Comparison of ENCODE assay signal across 19 mouse cellular contexts in genomic region chr4:23077603-23078002, GRCm38 (mm10).
DNase-seq lines count a peak whose midpoint lies in the region; TF ChIP-seq lines count a peak whose summit lies in the region.
"Had no signal": no experiment of that assay in that cellular context is flagged by ENCODE, and none has a peak within 500 bp of the region (broad histone marks: within the 10 kb centered on the region; RNA-seq: fewer than 3 reads in every experiment).

No protein-coding gene starts in this region.

- DNase-seq in A20 (ENCODE audit: low read depth, low spot score) (peak; percentile 81), CH12.LX (ENCODE audit: extremely low read depth) (peak; percentile 58)
- DNase-seq in cerebellum, adult 11 months, result no peak
- no peak for DNase-seq in adrenal gland, adult 18-20 months (ENCODE audit: low spot score in 2 of 2)
- DNase-seq: adrenal gland, adult 2 months; adrenal gland, adult 8-10 months; adrenal gland, postnatal 10 days; adrenal gland, postnatal 14 days; adrenal gland, postnatal 25 days; adrenal gland, postnatal 36 days; B cell, adult 2 months; cerebellum, adult 11-12 months; cerebellum, adult 18-20 months; cerebellum, adult 2 months; cerebellum, adult 8-10 months; cerebellum, adult 9-10 months; cerebellum, adult 9-11 months had no signal

- peak; percentile 71 for TF ChIP-seq EP300 in CH12.LX (IDR thresholded peaks at IDR 0.05; ENCODE audit: low read length)

- H3K4me1 ChIP-seq in CH12.LX (ENCODE audit: control insufficient read depth in 1 of 2, insufficient read depth in 2 of 2), result peaks cover 0 to 24% of the 10 kb centered on the region in 2 experiments; a peak in 2 of 4 replicates

- no peak overlapping the region for H3K9ac ChIP-seq in CH12.LX (ENCODE audit: insufficient read depth, low read depth)

- no peak overlapping the region for H3K4me3 ChIP-seq in CH12.LX (replicated peaks in 1 of 3; ENCODE audit: low read depth in 2 of 3, low read length in 2 of 3, poor library complexity in 1 of 3)

- dilution Hi-C loops in CH12.LX (cut with MboI; ENCODE audit: extremely low pct_ligation_motif_present, extremely low pct_unique_long_range_greater_than_20kb, low sequenced_read_pairs), result no loop called here

- no peak for TF ChIP-seq POLR2A in CH12.LX (IDR thresholded peaks at IDR 0.05; ENCODE audit: low read depth, low read length)

- no peak overlapping the region for H3K27ac ChIP-seq in CH12.LX (ENCODE audit: insufficient read depth, low read depth)

- no peaks in the 10 kb centered on the region for H3K79me2 ChIP-seq in CH12.LX (replicated peaks; ENCODE audit: control insufficient read depth, extremely low read depth, insufficient read depth, poor library complexity, severe bottlenecking)

- H3K36me3 ChIP-seq in CH12.LX (replicated peaks in 1 of 2; ENCODE audit: control insufficient read depth in 1 of 2, insufficient read depth in 1 of 2, low read length in 1 of 2), result no peaks in the 10 kb centered on the region
- H3K36me3 ChIP-seq: G1E had no signal

- no peak for TF ChIP-seq RAD21 in CH12.LX (IDR thresholded peaks at IDR 0.05; ENCODE audit: low read depth, low read length)

- TF ChIP-seq CTCF in CH12.LX (conservative IDR thresholded peaks at IDR 0.05 in 1 of 2, IDR thresholded peaks at IDR 0.05 in 1 of 2; ENCODE audit: low read depth in 2 of 2, low read length in 2 of 2), result no peak

- in situ Hi-C loops in CH12.LX (cut with MboI; ENCODE audit: low pct_ligation_motif_present, low pct_unique_long_range_greater_than_20kb, low sequenced_read_pairs), result no loop called here

- no peaks in the 10 kb centered on the region for H3K27me3 ChIP-seq in CH12.LX (replicated peaks)
- H3K27me3 ChIP-seq: Patski had no signal

- no peaks in the 10 kb centered on the region for H3K9me3 ChIP-seq in CH12.LX (replicated peaks; ENCODE audit: low read length)
- H3K9me3 ChIP-seq: G1E had no signal

- H3K4me2 ChIP-seq in CH12.LX (ENCODE audit: insufficient read depth, low read depth, poor library complexity, severe bottlenecking), result no peak overlapping the region

TF ChIP-seq in CH12.LX, 34 proteins besides CTCF, POLR2A, EP300 and RAD21:
- 0 out of 2 replicates have a peak, but pooled peaks have one; percentile 20 for TF ChIP-seq MEF2A (IDR thresholded peaks at IDR 0.05; ENCODE audit: borderline replicate concordance, low read depth, low read length)
- no peak for TF ChIP-seq HCFC1 (IDR thresholded peaks at IDR 0.05; ENCODE audit: low read depth, low read length)
- peak; percentile 36 for TF ChIP-seq BHLHE40 (IDR thresholded peaks at IDR 0.05; ENCODE audit: low read depth, low read length)
- TF ChIP-seq ETS1 (conservative IDR thresholded peaks at IDR 0.05; ENCODE audit: low read depth, low read length), result peak; percentile 65
- TF ChIP-seq MAZ (IDR thresholded peaks at IDR 0.05; ENCODE audit: low read depth, low read length), result no peak
- TF ChIP-seq MYC (IDR thresholded peaks at IDR 0.05; ENCODE audit: low read depth, low read length), result no peak
- no peak for TF ChIP-seq MAX (IDR thresholded peaks at IDR 0.05; ENCODE audit: low read length)
- no peak for TF ChIP-seq CHD1 (IDR thresholded peaks at IDR 0.05; ENCODE audit: low read depth, low read length)
- no peak for TF ChIP-seq CHD2 (IDR thresholded peaks at IDR 0.05; ENCODE audit: low read length)
- no peak for TF ChIP-seq POLR2AphosphoS2 (IDR thresholded peaks at IDR 0.05; ENCODE audit: low read depth, low read length)
- TF ChIP-seq USF1 (IDR thresholded peaks at IDR 0.05; ENCODE audit: low read depth, low read length), result no peak
- TF ChIP-seq E2F4 (IDR thresholded peaks at IDR 0.05; ENCODE audit: insufficient replicate concordance, low read depth, low read length), result no peak
- no peak for TF ChIP-seq TBP (conservative IDR thresholded peaks at IDR 0.05; ENCODE audit: low read depth, low read length)
- TF ChIP-seq MXI1 (IDR thresholded peaks at IDR 0.05; ENCODE audit: low read depth, low read length), result no peak
- TF ChIP-seq JUND (conservative IDR thresholded peaks at IDR 0.05; ENCODE audit: low read depth, low read length), result peak; percentile 47
- TF ChIP-seq NRF1 (IDR thresholded peaks at IDR 0.05; ENCODE audit: low read depth, low read length), result no peak
- TF ChIP-seq TCF12 (IDR thresholded peaks at IDR 0.05; ENCODE audit: low read depth, low read length), result peak; percentile 63
- no peak for TF ChIP-seq GABPA (IDR thresholded peaks at IDR 0.05; ENCODE audit: insufficient replicate concordance, low read depth, low read length)
- TF ChIP-seq UBTF (IDR thresholded peaks at IDR 0.05; ENCODE audit: low read depth, low read length), result no peak
- TF ChIP-seq IRF4 (IDR thresholded peaks at IDR 0.05; ENCODE audit: low read depth, low read length), result no peak
- TF ChIP-seq ZNF384 (IDR thresholded peaks at IDR 0.05; ENCODE audit: low read depth, low read length), result peak; percentile 58; the same call in 1 of the 2 replicates
- TF ChIP-seq ZKSCAN1 (IDR thresholded peaks at IDR 0.05; ENCODE audit: borderline replicate concordance, low read depth, low read length), result no peak
- no peak for TF ChIP-seq PAX5 (IDR thresholded peaks at IDR 0.05; ENCODE audit: low read length)
- peak; percentile 32; the same call in 1 of the 2 replicates for TF ChIP-seq JUN (IDR thresholded peaks at IDR 0.05; ENCODE audit: insufficient read depth, low read depth, low read length)

Comparison
In these comparisons a context has a peak if more than half of its experiments do, and no peak if none do; other contexts are left out.
1. DNase-seq: peak in A20 (single experiment) and CH12.LX (single experiment); none in cerebellum, adult 11 months (single experiment) and adrenal gland, adult 18-20 months (0 of 2).